Mouse (Mus musculus): ENCODE data around the gene Tmem202. TPM values are rescaled to one million over a fixed set of nuclear protein-coding genes. Genes with fewer than 3 reads are reported as not detected.

The Tmem202 gene
- polyA plus RNA-seq, 1 experiment: 1.3 TPM

DNA sequence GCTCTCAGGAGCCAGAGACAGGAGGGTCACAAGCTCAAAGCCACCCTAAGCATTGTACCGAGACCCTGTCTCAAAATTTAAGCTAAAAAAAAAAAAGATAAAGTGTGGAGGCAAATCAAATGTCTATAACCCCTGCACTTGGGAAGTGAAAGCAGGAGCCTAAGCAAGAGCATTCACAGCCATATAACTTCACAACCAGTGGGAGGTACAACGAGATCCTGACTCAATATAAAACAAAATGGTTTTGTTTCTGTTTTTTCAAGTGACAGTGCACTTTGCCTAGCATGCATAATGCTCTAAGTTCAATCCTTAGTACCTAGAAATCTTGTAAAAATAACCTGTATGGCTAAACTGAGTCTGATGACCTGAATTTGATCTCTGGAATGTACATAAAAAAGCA is 63.0 kb downstream of the Tmem202 start:
- TF ChIP-seq POLR2A (IDR thresholded peaks at IDR 0.05; ENCODE audit: borderline replicate concordance, low read depth, low read length) (no peak), CTCF (IDR thresholded peaks at IDR 0.05; ENCODE audit: low read depth, low read length) (no peak)
- Histone ChIP-seq H3K4me1 (ENCODE audit: control insufficient read depth, insufficient read depth, low read length) (peaks cover 18% of the 10 kb centered on the region), H3K27ac (ENCODE audit: insufficient read depth, low read depth, low read length) (no peak overlapping the region), H3K4me3 (ENCODE audit: insufficient read depth, low read length) (no peak overlapping the region)

GRCm38 (mm10) chr9:59474838-59475237 is 64.8 kb downstream of the Tmem202 start:
- TF ChIP-seq POLR2A (IDR thresholded peaks at IDR 0.05; ENCODE audit: borderline replicate concordance, low read depth, low read length): no peak
- no peak overlapping the region for H3K4me3 ChIP-seq (ENCODE audit: insufficient read depth, low read length)
- H3K4me1 ChIP-seq (ENCODE audit: control insufficient read depth, insufficient read depth, low read length): peaks cover 13% of the 10 kb centered on the region
- H3K27ac ChIP-seq (ENCODE audit: insufficient read depth, low read depth, low read length): no peak overlapping the region

DNA sequence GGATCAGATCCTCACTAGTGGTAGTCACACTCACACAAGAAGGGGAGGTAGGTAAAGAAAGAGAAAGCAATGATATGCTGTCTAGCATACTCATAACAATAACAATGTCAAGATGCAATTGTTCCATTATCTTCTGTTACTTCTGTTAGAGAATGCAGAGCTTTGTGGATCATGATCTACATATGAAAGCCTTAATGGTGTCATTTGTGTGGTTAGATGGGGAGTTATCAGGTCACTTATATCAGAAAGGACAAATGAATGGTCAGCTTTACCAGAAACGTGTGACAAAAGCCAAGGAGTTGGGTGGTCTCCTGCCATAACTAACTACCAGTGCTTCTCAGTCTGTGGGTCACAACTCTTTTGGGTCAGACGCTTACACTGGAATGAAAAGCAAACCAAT is 66.5 kb downstream of the Tmem202 start:
- Histone ChIP-seq H3K4me1 (ENCODE audit: control insufficient read depth, insufficient read depth, low read length) (peaks cover 10% of the 10 kb centered on the region), H3K27ac (ENCODE audit: insufficient read depth, low read depth, low read length) (no peak overlapping the region), H3K4me3 (ENCODE audit: insufficient read depth, low read length) (no peak overlapping the region)
- TF ChIP-seq CTCF (IDR thresholded peaks at IDR 0.05; ENCODE audit: low read depth, low read length): no peak
- no peak for TF ChIP-seq POLR2A (IDR thresholded peaks at IDR 0.05; ENCODE audit: borderline replicate concordance, low read depth, low read length)

- no peak overlapping the region for H3K27ac ChIP-seq (ENCODE audit: insufficient read depth, low read depth, low read length)
- peaks cover 4% of the 10 kb centered on the region for H3K4me1 ChIP-seq (ENCODE audit: control insufficient read depth, insufficient read depth, low read length)
- no peak for TF ChIP-seq POLR2A (IDR thresholded peaks at IDR 0.05; ENCODE audit: borderline replicate concordance, low read depth, low read length)
- no peak for TF ChIP-seq CTCF (IDR thresholded peaks at IDR 0.05; ENCODE audit: low read depth, low read length)
- no peak overlapping the region for H3K4me3 ChIP-seq (ENCODE audit: insufficient read depth, low read length)
Measured at GRCm38 (mm10) chr9:59469446-59469845, 70.2 kb downstream of the Tmem202 start.

Other genes starting within 250 kb of the Tmem202 start
- 17.0 and 19.6 TPM in 2 replicates for gene Adpgk, start 248.3 kb downstream of the Tmem202 start, polyA plus RNA-seq (2012; ENCODE audit: insufficient read depth, insufficient read length, missing spikeins)
- 5.7 and 5.9 TPM in 2 replicates for gene Bbs4, start 186.3 kb downstream of the Tmem202 start, polyA plus RNA-seq (2012; ENCODE audit: insufficient read depth, insufficient read length, missing spikeins)
- gene Arih1, start 53.2 kb downstream of the Tmem202 start, polyA plus RNA-seq (2012; ENCODE audit: insufficient read depth, insufficient read length, missing spikeins): 53.4 and 55.1 TPM in 2 replicates
- 952 and 993 TPM in 2 replicates for gene Hexa, start 307 bp downstream of the Tmem202 start, polyA plus RNA-seq (2012; ENCODE audit: insufficient read depth, insufficient read length, missing spikeins)
- gene Celf6, start 38.1 kb upstream of the Tmem202 start, polyA plus RNA-seq (2012; ENCODE audit: insufficient read depth, insufficient read length, missing spikeins): not detected in 2 replicates
- 32.3 and 37.4 TPM in 2 replicates for gene Parp6, start 77.4 kb upstream of the Tmem202 start, polyA plus RNA-seq (2012; ENCODE audit: insufficient read depth, insufficient read length, missing spikeins)
- gene Pkm, start 116.5 kb upstream of the Tmem202 start, polyA plus RNA-seq (2012; ENCODE audit: insufficient read depth, insufficient read length, missing spikeins): 1,076 and 1,171 TPM in 2 replicates
- gene Gramd2, start 140.3 kb upstream of the Tmem202 start, polyA plus RNA-seq (2012; ENCODE audit: insufficient read depth, insufficient read length, missing spikeins): not detected in 2 replicates
- 6.4 and 7.9 TPM in 2 replicates for gene Senp8, start 210.9 kb upstream of the Tmem202 start, polyA plus RNA-seq (2012; ENCODE audit: insufficient read depth, insufficient read length, missing spikeins)
- gene Myo9a, start 211.0 kb upstream of the Tmem202 start, polyA plus RNA-seq (2012; ENCODE audit: insufficient read depth, insufficient read length, missing spikeins): 10.2 and 13.1 TPM in 2 replicates